Mouse (Mus musculus) heart, embryonic 13.5 days (tissue): ENCODE results near the gene Fam222a. TPM values are rescaled to one million over a fixed set of nuclear protein-coding genes. Genes with fewer than 3 reads are reported as not detected.

ENCODE experiments used
- ATAC-seq: fragments of 200-750 bp; cut with Nextera tagmentation; 2 replicates; pipeline ENCODE4 v1.8.0; 2017; ENCODE audit warnings: moderate TSS enrichment; ENCODE audit not compliant: insufficient number of reproducible peaks, low FRiP score, low TSS enrichment; ENCODE audit errors: extremely low read depth
- H3K27ac ChIP-seq: fragments of 300-500 bp; sonication (generic); replicated peaks from 2 replicates; pipeline ENCODE4 v1.5.1; 2015; ENCODE audit warnings: moderate library complexity, mild to moderate bottlenecking, inconsistent platforms
- H3K27me3 ChIP-seq: fragments of 300-500 bp; sonication (generic); replicated peaks from 2 replicates; pipeline ENCODE4 v1.6.1; 2015; ENCODE audit warnings: mild to moderate bottlenecking, inconsistent platforms
- H3K36me3 ChIP-seq: fragments of 300-500 bp; sonication (generic); 2 replicates; pipeline ENCODE4 v1.6.1; 2015; ENCODE audit warnings: mild to moderate bottlenecking, inconsistent platforms
- H3K4me1 ChIP-seq: fragments of 300-500 bp; sonication (generic); 2 replicates; pipeline ENCODE4 v1.6.1; 2015; ENCODE audit warnings: inconsistent platforms
- H3K4me2 ChIP-seq: fragments of 300-500 bp; sonication (generic); 2 replicates; pipeline ENCODE4 v1.6.1; 2015; ENCODE audit warnings: inconsistent platforms, mild to moderate bottlenecking, moderate library complexity
- H3K4me3 ChIP-seq: fragments of 300-500 bp; sonication (generic); 2 replicates; pipeline ENCODE4 v1.5.1; 2015; ENCODE audit warnings: moderate library complexity, mild to moderate bottlenecking, inconsistent platforms
- H3K9ac ChIP-seq: fragments of 300-500 bp; sonication (generic); 2 replicates; pipeline ENCODE4 v1.6.1; 2015; ENCODE audit warnings: inconsistent platforms, mild to moderate bottlenecking, moderate library complexity
- H3K9me3 ChIP-seq: fragments of 300-500 bp; sonication (generic); 2 replicates; pipeline ENCODE4 v1.6.1; 2016; ENCODE audit warnings: inconsistent platforms
- WGBS: fragments of 180-500 bp; shearing (Covaris S2); methylation state at CpG from one replicate; pipeline ENCODE4 v1.1.7; 2015; ENCODE audit warnings: mixed read lengths; 5-methylcytosine and 5-hydroxymethylcytosine counted together
- polyA plus RNA-seq: library from polyadenylated mRNA; unstranded; fragments of >200 nt; fragmentation: Nextera tagmentation; extraction: Ambion mirVana; gene quantifications from 2 replicates; pipeline ENCODE4 v1.2.1, GENCODE M21; 2015

Gene Fam222a
- polyA plus RNA-seq, 1 experiment from 2014 or later = 0.79 TPM

GRCm38 (mm10) chr5:114560965-114561364, 6.9 kb upstream of the Fam222a start:
- Histone ChIP-seq H3K9me3 (peaks cover 13% of the 10 kb centered on the region; the same call in 1 of the 2 replicates), H3K4me3 (no peak overlapping the region), H3K4me2 (peak overlapping the region; percentile 43), H3K4me1 (peaks cover 29% of the 10 kb centered on the region), H3K27me3 (peaks cover 15% of the 10 kb centered on the region), H3K36me3 (no peaks in the 10 kb centered on the region), H3K9ac (no peak overlapping the region), H3K27ac (no peak overlapping the region)
- ATAC-seq = no peak
- 41% methylated on average over 5 of the region's 5 CpGs for WGBS

GRCm38 (mm10) chr5:114563994-114564393, 3.8 kb upstream of the Fam222a start:
- Histone ChIP-seq H3K27ac (no peak overlapping the region), H3K9me3 (peaks cover 13% of the 10 kb centered on the region; the same call in 1 of the 2 replicates), H3K4me1 (peaks cover 30% of the 10 kb centered on the region), H3K9ac (no peak overlapping the region), H3K4me3 (no peak overlapping the region), H3K27me3 (peaks cover 24% of the 10 kb centered on the region), H3K4me2 (no peak overlapping the region), H3K36me3 (no peaks in the 10 kb centered on the region)
- no peak for ATAC-seq
- WGBS = 84% methylated on average over 7 of the region's 7 CpGs

GRCm38 (mm10) chr5:114565305-114565704, 2.5 kb upstream of the Fam222a start:
- H3K27me3 ChIP-seq = peaks cover 35% of the 10 kb centered on the region
- peaks cover 39% of the 10 kb centered on the region for H3K4me1 ChIP-seq
- no peaks in the 10 kb centered on the region for H3K36me3 ChIP-seq
- WGBS = 6% methylated on average over 12 of the region's 12 CpGs
- peaks cover 10% of the 10 kb centered on the region; the same call in 1 of the 2 replicates for H3K9me3 ChIP-seq
- H3K4me2 ChIP-seq = peak overlapping the region; percentile 43
- ATAC-seq = no peak
- H3K9ac ChIP-seq = peak overlapping the region; percentile 34; the same call in 1 of the 2 replicates
- H3K27ac ChIP-seq = no peak overlapping the region
- H3K4me3 ChIP-seq = no peak overlapping the region

DNA sequence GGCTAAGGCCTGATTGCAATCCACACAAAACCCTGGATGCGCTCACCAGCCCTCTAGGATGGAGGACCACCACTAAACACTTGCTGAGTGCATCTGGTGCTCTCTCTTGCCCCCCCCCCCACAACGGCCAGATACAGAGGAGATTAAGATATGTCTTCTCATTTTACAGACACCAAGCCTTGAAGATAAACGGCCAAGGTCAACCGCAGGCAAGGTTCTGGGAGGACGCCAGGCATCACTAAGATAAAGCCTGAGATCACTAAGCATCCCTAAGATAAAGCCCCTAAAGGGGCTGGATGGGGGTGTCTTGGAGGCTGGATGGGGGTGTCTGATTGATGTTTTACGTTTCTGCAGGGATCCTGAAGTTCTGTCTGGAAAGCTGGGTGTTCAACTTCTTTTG, 2.1 kb upstream of the Fam222a start:
- no peaks in the 10 kb centered on the region for H3K36me3 ChIP-seq
- ATAC-seq = no peak
- H3K4me1 ChIP-seq = peaks cover 36% of the 10 kb centered on the region
- H3K4me3 ChIP-seq = no peak overlapping the region
- no peak overlapping the region for H3K4me2 ChIP-seq
- peaks cover 40% of the 10 kb centered on the region for H3K27me3 ChIP-seq
- 25% methylated on average over 6 of the region's 6 CpGs for WGBS
- no peak overlapping the region for H3K9ac ChIP-seq
- peaks cover 10% of the 10 kb centered on the region; the same call in 1 of the 2 replicates for H3K9me3 ChIP-seq
- H3K27ac ChIP-seq = no peak overlapping the region

DNA sequence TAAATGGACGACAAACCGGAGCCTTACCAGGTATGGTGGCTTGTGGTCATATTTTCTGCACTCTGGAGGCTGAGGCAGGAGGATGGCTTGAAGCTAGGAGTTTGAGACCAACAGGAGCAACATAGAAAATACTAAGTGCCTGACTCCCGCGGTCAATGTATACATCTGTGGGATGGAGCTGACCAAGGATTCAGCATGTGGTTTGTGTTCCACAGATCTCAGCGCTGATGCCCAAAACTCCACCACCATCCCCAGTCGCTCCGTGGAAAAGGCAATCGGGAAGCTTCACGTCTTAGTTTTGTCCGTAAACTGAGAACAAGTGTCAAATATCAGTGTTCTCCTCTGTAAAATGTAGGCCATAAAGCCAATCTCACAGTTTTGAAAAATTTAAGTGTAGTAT, 1.4 kb upstream of the Fam222a start:
- H3K4me2 ChIP-seq = no peak overlapping the region; the same call in 1 of the 2 replicates
- H3K36me3 ChIP-seq = no peaks in the 10 kb centered on the region
- H3K27ac ChIP-seq = no peak overlapping the region
- H3K4me1 ChIP-seq = peaks cover 40% of the 10 kb centered on the region
- H3K9me3 ChIP-seq = peaks cover 10% of the 10 kb centered on the region; the same call in 1 of the 2 replicates
- H3K4me3 ChIP-seq = no peak overlapping the region
- 80% methylated on average over 10 of the region's 10 CpGs for WGBS
- ATAC-seq = no peak
- H3K27me3 ChIP-seq = peaks cover 47% of the 10 kb centered on the region
- no peak overlapping the region for H3K9ac ChIP-seq

- Histone ChIP-seq H3K4me2 (peak overlapping the region; percentile 99), H3K4me3 (peak overlapping the region; percentile 75), H3K4me1 (peaks cover 45% of the 10 kb centered on the region), H3K9ac (peak overlapping the region; percentile 81), H3K27ac (peak overlapping the region; percentile 63), H3K9me3 (peaks cover 10% of the 10 kb centered on the region; the same call in 1 of the 2 replicates), H3K36me3 (no peaks in the 10 kb centered on the region), H3K27me3 (peaks cover 53% of the 10 kb centered on the region)
- under 1% methylated on average over 49 of the region's 52 CpGs for WGBS
- peak; percentile 82 for ATAC-seq
Measured at GRCm38 (mm10) chr5:114567075-114567517, 720 bp upstream of the Fam222a start.

GRCm38 (mm10) chr5:114568818-114569217, 1.0 kb downstream of the Fam222a start:
- no peak for ATAC-seq
- Histone ChIP-seq H3K36me3 (no peaks in the 10 kb centered on the region), H3K4me2 (peak overlapping the region; percentile 99), H3K9me3 (0 out of 2 replicates have a peak, but pooled peaks cover 4% of the 10 kb centered on the region), H3K27me3 (peaks cover 70% of the 10 kb centered on the region), H3K4me1 (peaks cover 55% of the 10 kb centered on the region), H3K4me3 (peak overlapping the region; percentile 75), H3K27ac (no peak overlapping the region), H3K9ac (peak overlapping the region; percentile 81; the same call in 1 of the 2 replicates)
- WGBS = 29% methylated on average over 5 of the region's 5 CpGs

DNA sequence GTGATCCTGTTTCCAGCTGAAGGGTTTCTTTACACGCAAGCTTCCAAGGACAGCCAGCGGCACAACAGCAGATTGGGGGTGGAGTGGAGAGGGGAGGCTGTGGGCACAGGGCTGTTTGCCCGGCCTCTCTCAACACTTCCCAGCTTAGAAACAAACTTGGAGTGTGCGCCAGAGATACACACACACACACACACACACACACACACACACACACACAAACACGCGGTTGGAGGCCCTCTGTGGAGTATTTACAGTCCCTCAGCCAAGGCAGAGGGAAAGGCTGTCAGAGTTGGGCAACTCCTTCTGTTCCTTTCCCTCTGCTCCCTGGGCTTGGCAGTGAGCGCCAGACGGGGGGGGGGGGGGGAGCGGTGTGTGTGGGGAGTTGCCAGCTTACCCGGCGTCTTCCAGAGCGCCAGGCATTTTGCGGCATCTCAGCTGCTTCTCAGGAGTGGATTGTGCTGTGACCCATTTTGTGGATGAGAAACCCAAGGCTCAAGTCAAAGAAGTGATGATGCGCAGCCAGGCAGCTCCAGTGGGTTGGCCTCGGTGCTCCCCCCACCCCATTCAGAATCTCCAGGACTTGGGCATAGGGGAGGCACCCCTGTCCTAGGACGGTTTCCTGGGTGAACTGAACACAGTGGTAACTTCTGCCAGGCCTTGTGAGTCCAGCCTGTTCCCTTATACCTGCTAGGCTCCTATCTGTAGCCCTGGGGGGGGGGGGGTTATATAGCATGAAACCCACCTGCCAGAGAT, 2.3 kb downstream of the Fam222a start:
- no peaks in the 10 kb centered on the region for H3K9me3 ChIP-seq
- no peaks in the 10 kb centered on the region for H3K36me3 ChIP-seq
- ATAC-seq = no peak
- H3K27ac ChIP-seq = no peak overlapping the region
- peaks cover 64% of the 10 kb centered on the region for H3K27me3 ChIP-seq
- peaks cover 65% of the 10 kb centered on the region for H3K4me1 ChIP-seq
- 39% methylated on average over 13 of the region's 16 CpGs for WGBS
- H3K4me3 ChIP-seq = peak overlapping the region; percentile 75
- H3K4me2 ChIP-seq = peak overlapping the region; percentile 99
- H3K9ac ChIP-seq = peak overlapping the region; percentile 59; the same call in 1 of the 2 replicates

DNA sequence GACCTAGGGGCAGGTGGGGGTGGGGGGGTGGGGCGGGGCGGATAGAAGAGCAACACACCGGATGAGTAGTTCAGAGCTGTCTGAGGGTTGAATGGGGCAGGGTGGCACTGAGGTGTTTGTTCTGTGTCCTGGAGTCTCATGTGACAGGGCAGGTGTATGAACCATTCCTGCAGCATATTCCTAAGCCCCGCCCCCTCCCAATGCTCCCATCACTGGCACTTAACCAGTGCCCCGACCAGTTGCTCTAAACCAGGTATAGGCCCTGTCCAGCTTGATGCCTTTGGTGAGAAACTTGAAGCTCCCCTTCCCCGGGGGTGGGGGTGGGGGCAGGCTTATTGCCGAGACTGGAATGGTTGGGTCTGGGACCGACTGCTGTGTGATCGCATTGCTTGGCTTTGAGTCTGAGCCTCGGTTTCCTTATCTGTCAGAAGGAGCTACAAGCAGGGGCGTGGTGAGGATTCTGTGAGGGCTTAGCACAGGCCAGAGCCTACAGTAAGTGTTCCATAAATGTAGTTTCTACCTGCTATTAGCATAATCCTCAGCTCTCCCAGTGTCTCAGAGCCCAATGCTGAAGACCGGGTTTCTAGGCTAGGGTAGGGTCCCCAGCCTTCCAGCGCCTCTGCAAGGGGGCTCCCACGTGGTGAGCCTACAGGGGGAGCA, 3.1 kb downstream of the Fam222a start:
- Histone ChIP-seq H3K9me3 (no peaks in the 10 kb centered on the region), H3K9ac (peak overlapping the region; percentile 67), H3K4me1 (peaks cover 63% of the 10 kb centered on the region), H3K4me2 (peak overlapping the region; percentile 73), H3K36me3 (no peaks in the 10 kb centered on the region), H3K27ac (no peak overlapping the region), H3K27me3 (peaks cover 56% of the 10 kb centered on the region), H3K4me3 (peak overlapping the region; percentile 52)
- ATAC-seq = no peak
- WGBS = 8% methylated on average over 14 of the region's 14 CpGs

GRCm38 (mm10) chr5:114571451-114572030, 3.7 kb downstream of the Fam222a start:
- Histone ChIP-seq H3K4me2 (peak overlapping the region; percentile 73), H3K4me1 (peaks cover 63% of the 10 kb centered on the region), H3K9me3 (no peaks in the 10 kb centered on the region), H3K9ac (peak overlapping the region; percentile 67), H3K4me3 (peak overlapping the region; percentile 52), H3K36me3 (no peaks in the 10 kb centered on the region), H3K27me3 (peaks cover 52% of the 10 kb centered on the region), H3K27ac (no peak overlapping the region)
- WGBS = 2% methylated on average over 39 of the region's 39 CpGs
- ATAC-seq = no peak

- 53% methylated on average over 2 of the region's 2 CpGs for WGBS
- no peaks in the 10 kb centered on the region for H3K36me3 ChIP-seq
- H3K9me3 ChIP-seq = no peaks in the 10 kb centered on the region
- H3K27ac ChIP-seq = no peak overlapping the region
- no peak overlapping the region for H3K4me2 ChIP-seq
- no peak overlapping the region for H3K4me3 ChIP-seq
- no peak overlapping the region for H3K9ac ChIP-seq
- peaks cover 61% of the 10 kb centered on the region for H3K4me1 ChIP-seq
- ATAC-seq = no peak
- peaks cover 57% of the 10 kb centered on the region for H3K27me3 ChIP-seq
Measured at GRCm38 (mm10) chr5:114572997-114573396, 5.2 kb downstream of the Fam222a start.
